Mouse (Mus musculus): ENCODE measurements around the gene Herc3.
A peak's percentile ranks its signal among the peaks of the same experiment; 100 is the strongest.
"Not testable (repeated sequence)": the region's sequence is repeated elsewhere in the genome, so short reads cannot be mapped to it uniquely, and the experiment has no call there.

Herc3 gene

DNA sequence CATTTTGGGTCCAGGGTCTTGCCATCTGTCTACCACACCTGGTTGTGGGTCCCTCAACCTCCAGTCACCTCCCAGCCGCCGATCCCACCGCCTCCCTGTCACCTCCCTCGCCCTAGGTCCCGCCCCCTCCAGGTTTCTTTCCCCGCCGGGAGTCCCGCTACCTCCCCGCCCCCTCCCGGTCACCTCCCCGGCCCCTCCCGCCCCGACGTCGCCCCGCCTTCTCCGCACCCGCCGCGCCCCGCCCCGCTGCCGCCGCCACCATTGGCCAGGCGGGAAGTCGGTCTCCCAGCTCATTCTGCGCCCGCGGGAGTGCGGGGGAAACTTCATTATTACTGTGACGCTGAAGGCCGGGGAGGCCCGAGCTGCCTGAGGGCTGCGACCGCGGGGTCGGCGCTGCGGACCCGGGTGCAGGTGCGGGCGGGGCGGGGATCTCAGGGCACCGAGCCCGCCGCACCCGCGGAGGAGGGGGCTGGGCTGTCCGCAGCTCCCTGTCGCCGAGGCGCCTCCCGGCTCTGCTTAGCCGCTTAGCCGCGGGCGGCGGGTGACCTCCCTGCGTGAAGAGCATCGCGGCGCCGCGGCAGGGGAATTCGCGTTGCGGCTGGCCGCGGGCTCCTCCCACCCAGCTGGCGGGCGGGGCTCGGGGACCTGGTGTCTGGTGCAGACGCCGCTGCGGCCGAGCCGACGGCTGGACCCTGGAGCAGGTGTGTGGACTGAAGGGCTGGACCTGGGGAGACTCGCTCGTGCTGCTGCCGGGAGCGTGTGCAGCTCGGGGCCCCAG, at the start of gene Herc3:
Gene Herc3, plus strand, starts transcription at position 234 of the 778 bp plus-strand sequence.
- DNase-seq = peak; percentile 90

DNA sequence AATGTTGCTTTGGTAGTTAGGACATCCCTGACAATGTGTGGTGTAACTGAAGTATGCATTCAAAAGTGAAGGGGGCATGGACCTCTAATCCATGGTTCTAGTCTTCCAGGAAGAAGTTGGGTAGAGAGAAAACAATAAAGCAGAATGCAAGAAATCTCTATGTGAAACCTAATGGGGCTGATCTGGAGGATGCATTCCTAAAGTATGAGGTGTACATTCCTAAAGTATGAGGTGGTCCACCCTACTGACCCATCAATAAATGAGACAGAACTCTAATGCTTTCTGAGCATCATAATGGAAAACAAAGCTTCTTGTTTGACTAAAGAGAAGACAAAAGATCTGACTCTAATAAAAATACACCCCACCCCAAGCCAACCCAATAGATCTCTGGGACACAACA, 29.9 kb upstream of the Herc3 start:
- no peak for DNase-seq

DNA sequence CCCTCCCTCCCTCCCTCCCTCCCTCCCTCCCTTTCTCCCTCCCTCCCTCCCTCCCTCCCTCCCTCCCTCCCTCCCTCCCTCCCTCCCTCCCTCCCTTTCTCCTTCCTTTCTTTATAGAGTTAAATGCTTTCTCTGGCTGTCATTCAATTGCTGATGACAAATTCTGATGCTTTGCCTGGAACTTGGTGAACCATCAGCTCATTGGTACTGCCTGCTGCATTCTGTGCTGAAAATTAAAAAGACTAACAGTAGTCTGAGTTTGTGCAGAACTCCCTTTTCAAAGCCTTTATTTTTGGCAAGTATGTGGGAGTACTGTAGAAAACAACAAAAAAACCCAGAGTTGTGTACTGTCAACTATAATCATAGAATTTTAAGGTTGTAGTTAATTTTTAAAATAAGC, 16.9 kb upstream of the Herc3 start:
- no peak for DNase-seq

GRCm38 (mm10) chr6:58817037-58817436, 14.2 kb upstream of the Herc3 start:
- not testable (repeated sequence) for DNase-seq

DNA sequence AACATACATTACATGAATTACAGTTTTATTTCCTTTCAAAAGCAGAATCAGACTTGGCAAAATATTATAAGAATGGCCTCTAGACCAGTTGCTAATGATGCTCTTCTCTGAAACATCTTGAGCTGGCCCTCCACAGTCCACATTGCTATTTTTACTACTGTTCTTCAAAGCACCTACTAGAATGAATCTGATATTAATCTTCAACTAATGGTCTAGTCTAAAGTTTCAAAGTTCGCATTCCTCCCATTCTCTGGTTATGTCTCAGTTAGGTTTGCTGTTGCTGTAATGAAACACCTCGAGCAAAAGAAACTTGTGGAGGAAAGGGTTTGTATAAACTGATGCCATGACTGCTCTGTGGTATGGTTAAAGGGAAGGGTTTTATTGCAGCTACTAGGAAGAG, 5.6 kb upstream of the Herc3 start:
- DNase-seq = no peak

GRCm38 (mm10) chr6:58826089-58826488, 5.2 kb upstream of the Herc3 start:
- DNase-seq = no peak

DNA sequence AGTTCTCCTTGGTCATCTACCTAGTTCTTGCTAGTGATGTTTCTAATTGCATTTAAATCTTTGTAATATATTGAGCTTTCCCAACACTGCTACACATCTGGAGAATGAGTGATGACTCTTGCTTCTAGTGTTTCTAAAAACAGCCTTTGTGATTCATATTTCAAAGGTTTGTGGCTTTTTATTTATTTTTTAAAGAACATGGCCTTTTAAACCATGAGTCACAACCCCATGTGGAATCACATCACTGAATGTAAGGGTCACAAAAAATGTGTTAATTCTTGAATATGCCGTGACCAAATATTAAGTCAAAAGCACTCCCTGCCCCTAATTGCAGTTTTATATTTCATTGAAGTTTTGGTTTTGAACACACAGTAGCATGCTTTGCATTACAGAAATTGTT, 2.7 kb upstream of the Herc3 start:
- no peak for DNase-seq

DNA sequence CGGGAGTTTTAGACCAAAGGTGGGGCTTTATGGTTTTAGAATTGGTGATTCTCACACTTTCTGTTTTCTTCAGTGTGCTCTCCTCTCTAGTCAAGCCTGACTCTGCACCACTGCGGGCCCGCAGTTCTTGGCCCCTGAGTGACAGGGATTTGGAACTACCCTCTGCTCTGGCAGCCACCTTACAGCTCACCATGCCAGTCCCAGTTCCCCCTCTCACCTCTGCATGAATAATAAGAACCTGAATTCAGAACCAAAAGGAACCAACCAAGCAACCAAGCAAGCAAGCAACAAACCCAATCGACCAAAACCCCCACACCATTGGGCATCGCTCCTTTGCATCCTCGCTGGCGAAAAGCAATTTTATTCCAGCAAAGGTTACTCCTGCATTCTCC, 429 bp upstream of the Herc3 start:
- peak in 1 of 2 experiments; percentile 13 for DNase-seq

- no peak for DNase-seq
These were observed 1.3 kb downstream of the Herc3 start for GRCm38 (mm10) chr6:58832591-58833018.

GRCm38 (mm10) chr6:58834470-58834869, 3.2 kb downstream of the Herc3 start:
- no peak for DNase-seq

DNA sequence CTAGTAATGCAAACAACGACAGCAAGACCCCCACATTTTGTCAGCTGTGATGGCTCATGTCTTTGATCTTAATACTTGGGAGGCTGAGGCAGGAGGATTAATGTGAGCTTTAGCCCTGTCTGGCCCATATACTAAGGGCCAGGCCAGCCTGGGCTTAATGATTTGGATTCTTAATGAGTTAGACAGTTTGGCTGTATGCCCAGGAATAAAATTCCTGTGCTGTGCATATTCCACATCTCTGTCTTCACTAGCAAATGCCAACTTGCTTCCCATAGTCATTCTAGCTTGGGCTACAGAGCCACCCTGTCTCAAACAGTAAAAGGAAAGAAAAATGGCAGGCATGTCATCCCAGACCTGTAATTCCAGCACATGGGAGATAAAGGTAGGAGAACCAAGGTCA, 4.3 kb downstream of the Herc3 start:
- DNase-seq = no peak

GRCm38 (mm10) chr6:58836476-58836875, 5.2 kb downstream of the Herc3 start:
- DNase-seq = no peak

DNA sequence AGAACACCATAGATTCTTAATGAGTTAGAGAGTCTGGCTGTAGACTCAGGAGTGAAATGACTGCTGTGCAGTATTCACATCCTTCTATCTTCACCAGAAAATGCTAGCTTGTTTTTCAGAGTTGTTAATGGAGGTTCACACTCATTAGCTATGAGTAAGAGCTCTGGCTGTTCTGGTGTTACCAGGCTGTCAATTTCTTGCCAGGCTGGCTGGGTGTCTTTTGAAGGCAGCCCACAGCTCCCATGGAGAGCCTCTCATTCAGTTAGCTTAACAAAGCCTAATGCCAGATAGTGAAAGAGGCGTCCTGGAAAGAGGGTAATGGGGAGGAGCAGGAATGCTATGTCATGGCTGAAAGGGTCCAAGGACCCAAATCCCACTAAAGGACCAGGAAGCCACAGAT, 6.7 kb downstream of the Herc3 start:
- DNase-seq = peak; percentile 20 to 30

DNA sequence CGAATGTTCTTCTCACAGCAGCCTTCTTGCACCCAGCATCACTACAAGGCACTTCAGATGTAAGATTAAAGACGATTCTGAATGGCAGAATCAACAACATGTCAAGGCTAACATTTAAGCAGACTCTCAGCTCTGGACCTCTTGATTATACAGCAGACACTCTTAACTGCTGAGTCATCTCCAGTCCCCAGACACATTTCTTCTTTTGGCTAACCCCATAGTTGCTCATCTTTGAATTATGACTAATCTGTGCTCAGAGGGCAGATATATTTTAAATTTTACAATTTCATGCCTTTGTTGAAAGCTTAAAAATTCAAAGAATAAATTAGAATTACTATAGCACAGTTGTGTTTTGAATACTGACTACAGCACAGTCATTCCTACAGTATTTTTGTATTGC, 9.9 kb downstream of the Herc3 start:
- DNase-seq = no peak

DNA sequence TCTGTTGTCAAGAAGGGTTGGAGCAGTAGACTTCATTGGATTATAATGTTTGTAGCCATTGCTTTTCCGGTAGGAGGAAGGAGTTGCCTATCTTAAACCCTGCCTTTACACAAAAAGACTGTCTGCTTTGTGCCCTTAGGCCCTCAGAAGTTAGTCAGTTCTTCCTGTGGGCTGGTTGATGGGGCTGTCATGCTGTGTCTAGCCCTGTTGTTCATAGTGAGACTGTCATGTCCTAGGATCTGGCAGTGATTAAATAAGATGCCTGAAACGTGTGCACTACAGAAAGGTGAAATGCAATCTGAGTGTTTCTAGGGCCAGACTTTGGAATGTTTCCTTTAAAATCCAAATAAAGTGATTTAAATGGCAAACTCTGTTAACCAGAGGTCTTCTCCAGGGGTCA, 10.9 kb downstream of the Herc3 start:
- no peak for DNase-seq

- DNase-seq = no peak
These were observed 12.3 kb downstream of the Herc3 start for GRCm38 (mm10) chr6:58843580-58843979.

GRCm38 (mm10) chr6:58844188-58844822, 13.0 kb downstream of the Herc3 start:
- DNase-seq = no peak

DNA sequence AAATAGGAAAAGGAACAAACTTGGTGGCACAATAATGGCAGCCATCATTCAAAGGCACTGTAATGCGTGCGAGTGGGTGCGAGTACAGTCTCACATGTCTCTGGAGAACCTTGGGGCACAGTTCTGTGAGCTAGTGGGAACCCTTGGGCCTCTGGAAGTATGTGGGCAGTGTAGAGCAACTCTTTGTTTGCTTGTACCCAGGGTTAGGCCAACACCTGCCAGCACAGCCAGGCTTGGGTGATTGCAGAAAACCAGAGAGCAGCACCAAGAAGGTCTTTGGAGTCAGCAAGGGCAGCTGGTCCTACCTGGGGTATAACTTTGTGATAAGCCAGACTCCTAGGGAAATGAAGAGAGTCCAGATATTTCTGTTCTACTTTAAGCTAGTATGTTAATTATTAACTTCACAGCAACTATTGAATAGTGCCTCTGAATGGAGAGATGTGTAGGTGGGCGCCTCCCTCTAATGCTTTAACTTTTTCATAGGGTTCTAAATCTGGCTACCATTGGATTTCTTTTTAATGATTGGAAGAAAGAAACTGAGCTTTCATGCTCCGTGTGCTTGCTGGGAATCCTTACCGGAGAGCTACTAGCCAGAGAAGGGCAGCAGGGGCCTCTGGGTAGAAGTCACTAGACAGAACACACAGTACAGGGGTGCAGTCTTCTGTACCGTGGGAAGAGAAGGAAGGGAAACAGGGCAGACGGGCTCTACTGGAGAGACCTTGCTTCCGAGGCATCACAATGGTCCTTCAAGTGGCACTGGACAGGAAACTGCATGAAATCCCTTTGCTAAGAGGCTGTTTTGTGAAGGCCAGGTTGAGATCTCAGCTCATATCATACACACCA, 15.8 kb downstream of the Herc3 start:
- DNase-seq = no peak

- no peak for DNase-seq
These were observed 16.6 kb downstream of the Herc3 start for GRCm38 (mm10) chr6:58847836-58848235.

GRCm38 (mm10) chr6:58849356-58849755, 18.1 kb downstream of the Herc3 start:
- DNase-seq = no peak

DNA sequence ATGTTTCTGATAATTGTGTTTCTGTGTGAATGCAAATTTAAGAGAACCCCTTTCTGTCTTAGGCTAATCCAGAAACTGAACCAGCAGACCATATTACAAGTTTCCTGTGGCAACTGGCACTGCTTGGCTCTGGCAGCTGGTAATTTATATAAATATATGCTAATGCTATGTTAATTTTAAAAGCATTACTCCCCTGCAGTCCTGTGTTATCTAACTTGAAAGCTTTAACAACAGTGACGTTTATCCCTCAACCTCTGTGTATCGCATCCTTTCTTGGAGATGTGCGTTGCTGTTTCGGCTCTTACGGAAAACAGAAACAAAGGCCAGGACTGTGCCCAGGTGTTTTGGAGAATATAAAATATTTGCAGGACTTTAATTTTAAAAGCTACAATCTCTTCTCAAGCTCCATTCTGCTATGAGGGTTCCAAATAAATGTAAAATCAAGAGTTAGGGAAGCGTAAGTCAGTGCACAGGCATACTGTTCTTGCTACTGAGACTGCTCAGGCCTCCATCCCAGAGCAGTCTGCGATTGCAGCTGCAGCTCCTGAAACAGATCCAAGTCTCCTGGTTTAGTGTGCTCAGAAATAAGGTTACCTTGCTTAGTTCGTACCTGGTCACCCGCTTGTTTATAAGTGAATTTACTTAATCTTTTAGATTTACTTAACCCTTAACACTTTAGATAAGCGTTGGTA, 24.6 kb downstream of the Herc3 start:
- no peak for DNase-seq

DNA sequence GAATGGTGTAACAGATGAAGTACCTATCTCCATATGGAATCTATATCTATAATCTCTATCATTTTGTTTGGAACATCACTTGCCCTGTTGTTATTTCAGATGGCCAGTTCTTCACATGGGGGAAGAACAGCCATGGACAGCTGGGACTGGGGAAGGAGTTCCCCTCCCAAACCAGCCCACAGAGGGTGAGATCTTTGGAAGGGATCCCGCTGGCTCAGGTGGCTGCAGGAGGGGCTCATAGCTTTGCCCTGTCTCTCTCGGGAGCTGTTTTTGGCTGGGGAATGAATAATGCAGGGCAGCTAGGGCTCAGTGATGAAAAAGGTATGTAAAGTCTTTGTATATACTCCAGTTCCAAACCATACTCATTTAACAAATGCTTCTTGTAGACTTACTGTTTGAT, 25.2 kb downstream of the Herc3 start:
- DNase-seq = peak in 1 of 2 experiments; percentile 33

- DNase-seq = no peak
These were observed 28.3 kb downstream of the Herc3 start for GRCm38 (mm10) chr6:58859517-58859916.
